Mouse (Mus musculus) embryonic facial prominence, embryonic 15.5 days (tissue): ENCODE measurements around the gene Mvb12b. TPM values are rescaled to one million over a fixed set of nuclear protein-coding genes. Genes with fewer than 3 reads are reported as not detected.

ENCODE experiments used
- ATAC-seq: fragments of 200-750 bp; cut with Nextera tagmentation; 2 replicates; pipeline ENCODE4 v1.8.0; 2017; ENCODE audit warnings: low read depth, moderate TSS enrichment; ENCODE audit not compliant: insufficient number of reproducible peaks, low FRiP score, low TSS enrichment
- H3K27ac ChIP-seq: fragments of 300-500 bp; sonication (generic); replicated peaks from 2 replicates; pipeline ENCODE4 v1.5.1; 2015; ENCODE audit warnings: mild to moderate bottlenecking, inconsistent platforms
- H3K27me3 ChIP-seq: fragments of 300-500 bp; sonication (generic); 2 replicates; pipeline ENCODE4 v1.6.1; 2015; ENCODE audit warnings: inconsistent platforms
- H3K36me3 ChIP-seq: fragments of 300-500 bp; sonication (generic); 2 replicates; pipeline ENCODE4 v1.6.1; 2015; ENCODE audit warnings: mild to moderate bottlenecking, inconsistent platforms
- H3K4me1 ChIP-seq: fragments of 300-500 bp; sonication (generic); 2 replicates; pipeline ENCODE4 v1.6.1; 2015; ENCODE audit warnings: inconsistent platforms
- H3K4me2 ChIP-seq: fragments of 300-500 bp; sonication (generic); replicated peaks from 2 replicates; pipeline ENCODE4 v1.6.1; 2015; ENCODE audit warnings: mild to moderate bottlenecking, inconsistent platforms
- H3K4me3 ChIP-seq: fragments of 300-500 bp; sonication (generic); replicated peaks from 2 replicates; pipeline ENCODE4 v1.5.1; 2015; ENCODE audit warnings: mild to moderate bottlenecking, inconsistent platforms
- H3K9ac ChIP-seq: fragments of 300-500 bp; sonication (generic); 2 replicates; pipeline ENCODE4 v1.6.1; 2015; ENCODE audit warnings: inconsistent platforms
- H3K9me3 ChIP-seq: fragments of 300-500 bp; sonication (generic); replicated peaks from 2 replicates; pipeline ENCODE4 v1.6.1; 2016; ENCODE audit warnings: inconsistent platforms
- WGBS: fragments of 180-500 bp; shearing (Covaris S2); methylation state at CpG from one replicate; pipeline ENCODE4 v1.1.7; 2015; 5-methylcytosine and 5-hydroxymethylcytosine counted together
- polyA plus RNA-seq: library from polyadenylated mRNA; unstranded; fragments of >200 nt; fragmentation: Nextera tagmentation; extraction: Ambion mirVana; gene quantifications from 2 replicates; pipeline ENCODE4 v1.2.1, GENCODE M21; 2015

Mvb12b gene
- polyA plus RNA-seq, 1 experiment from 2014 or later, result 22.8 TPM

GRCm38 (mm10) chr2:33821677-33822607 lies 65.8 kb downstream of the Mvb12b start:
- Histone ChIP-seq H3K4me3 (no peak overlapping the region), H3K27me3 (no peaks in the 10 kb centered on the region), H3K4me2 (no peak overlapping the region), H3K9me3 (no peaks in the 10 kb centered on the region), H3K36me3 (peaks cover 53% of the 10 kb centered on the region), H3K4me1 (peaks cover 6% of the 10 kb centered on the region; the same call in 1 of the 2 replicates), H3K9ac (no peak overlapping the region), H3K27ac (no peak overlapping the region)
- 25% methylated on average over 13 of the region's 13 CpGs for WGBS
- ATAC-seq, result peak; percentile 56; the same call in 1 of the 2 replicates

DNA sequence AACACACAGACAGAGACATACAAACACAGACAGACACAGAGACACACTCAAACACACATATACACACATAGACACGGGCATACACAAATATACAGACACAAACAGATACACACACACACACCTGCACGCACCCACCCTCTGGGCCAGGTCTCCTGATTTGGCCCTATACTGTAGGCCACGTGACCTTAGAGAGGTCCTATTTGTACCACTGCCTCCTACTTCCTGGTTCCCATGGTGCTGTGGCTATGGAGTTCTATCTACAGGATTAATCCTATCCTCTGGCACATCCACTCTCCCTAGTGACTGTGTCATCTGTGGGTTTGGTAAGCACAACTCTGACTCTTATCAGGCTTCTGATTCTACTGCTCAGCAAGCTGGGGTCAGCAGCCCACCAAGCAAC lies 67.3 kb downstream of the Mvb12b start:
- 86% methylated on average over 3 of the region's 3 CpGs for WGBS
- Histone ChIP-seq H3K4me1 (peaks cover 6% of the 10 kb centered on the region; the same call in 1 of the 2 replicates), H3K27ac (no peak overlapping the region), H3K9me3 (no peaks in the 10 kb centered on the region), H3K36me3 (peaks cover 46% of the 10 kb centered on the region), H3K9ac (no peak overlapping the region), H3K27me3 (no peaks in the 10 kb centered on the region), H3K4me3 (no peak overlapping the region), H3K4me2 (no peak overlapping the region)
- ATAC-seq, result no peak

- Histone ChIP-seq H3K27ac (no peak overlapping the region), H3K9ac (no peak overlapping the region), H3K4me2 (no peak overlapping the region), H3K27me3 (no peaks in the 10 kb centered on the region), H3K9me3 (no peaks in the 10 kb centered on the region), H3K4me3 (no peak overlapping the region), H3K36me3 (peaks cover 42% of the 10 kb centered on the region), H3K4me1 (peaks cover 6% of the 10 kb centered on the region; the same call in 1 of the 2 replicates)
- no peak for ATAC-seq
- 81% methylated on average over 5 of the region's 5 CpGs for WGBS
These were observed 67.7 kb downstream of the Mvb12b start for GRCm38 (mm10) chr2:33820037-33820436.

DNA sequence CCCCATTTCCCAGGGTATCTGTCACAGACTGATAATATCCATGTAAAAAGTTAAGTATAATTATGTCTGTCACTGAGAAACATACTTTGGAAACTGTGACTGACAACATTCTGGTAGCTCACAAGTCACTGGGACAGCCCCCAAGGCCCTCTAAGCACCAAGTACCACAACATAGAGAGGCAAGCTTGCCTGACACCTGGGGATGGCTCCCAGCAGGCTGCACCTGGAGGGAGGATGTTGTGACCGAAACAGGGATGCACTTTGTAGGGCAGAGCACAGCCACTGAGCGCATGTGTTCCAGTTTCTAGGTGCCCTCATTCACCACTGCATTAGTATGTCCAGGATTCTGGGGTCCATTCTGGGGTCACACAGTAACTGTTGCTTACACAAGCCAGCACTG lies 69.4 kb downstream of the Mvb12b start:
- no peak for ATAC-seq
- WGBS, result 95% methylated on average over 2 of the region's 2 CpGs
- Histone ChIP-seq H3K4me3 (no peak overlapping the region), H3K9me3 (no peaks in the 10 kb centered on the region), H3K36me3 (peaks cover 25% of the 10 kb centered on the region), H3K4me2 (no peak overlapping the region), H3K4me1 (peaks cover 22% of the 10 kb centered on the region), H3K27ac (no peak overlapping the region), H3K27me3 (no peaks in the 10 kb centered on the region), H3K9ac (no peak overlapping the region)

- H3K27me3 ChIP-seq, result no peaks in the 10 kb centered on the region
- peaks cover 24% of the 10 kb centered on the region for H3K36me3 ChIP-seq
- H3K4me3 ChIP-seq, result no peak overlapping the region
- H3K9me3 ChIP-seq, result no peaks in the 10 kb centered on the region
- H3K4me1 ChIP-seq, result peaks cover 28% of the 10 kb centered on the region
- ATAC-seq, result no peak
- H3K27ac ChIP-seq, result no peak overlapping the region
- H3K4me2 ChIP-seq, result no peak overlapping the region
- 60% methylated on average over 9 of the region's 9 CpGs for WGBS
- no peak overlapping the region for H3K9ac ChIP-seq
These were observed 69.9 kb downstream of the Mvb12b start for GRCm38 (mm10) chr2:33817663-33818346.

- no peak overlapping the region for H3K4me3 ChIP-seq
- no peak overlapping the region for H3K4me2 ChIP-seq
- H3K27ac ChIP-seq, result no peak overlapping the region
- H3K9ac ChIP-seq, result no peak overlapping the region
- H3K9me3 ChIP-seq, result no peaks in the 10 kb centered on the region
- H3K36me3 ChIP-seq, result peaks cover 24% of the 10 kb centered on the region
- no peaks in the 10 kb centered on the region for H3K27me3 ChIP-seq
- ATAC-seq, result no peak
- H3K4me1 ChIP-seq, result peaks cover 33% of the 10 kb centered on the region
- WGBS, result 70% methylated on average over 4 of the region's 4 CpGs
These were observed 70.7 kb downstream of the Mvb12b start for GRCm38 (mm10) chr2:33817080-33817479.

- Histone ChIP-seq H3K4me3 (no peak overlapping the region), H3K27me3 (no peaks in the 10 kb centered on the region), H3K36me3 (peaks cover 13% of the 10 kb centered on the region), H3K4me1 (peaks cover 51% of the 10 kb centered on the region), H3K9ac (no peak overlapping the region), H3K4me2 (no peak overlapping the region), H3K27ac (peak overlapping the region; percentile 69), H3K9me3 (no peaks in the 10 kb centered on the region)
- WGBS, result 43% methylated on average over 8 of the region's 8 CpGs
- no peak for ATAC-seq
These were observed 73.2 kb downstream of the Mvb12b start for GRCm38 (mm10) chr2:33814581-33814980.

DNA sequence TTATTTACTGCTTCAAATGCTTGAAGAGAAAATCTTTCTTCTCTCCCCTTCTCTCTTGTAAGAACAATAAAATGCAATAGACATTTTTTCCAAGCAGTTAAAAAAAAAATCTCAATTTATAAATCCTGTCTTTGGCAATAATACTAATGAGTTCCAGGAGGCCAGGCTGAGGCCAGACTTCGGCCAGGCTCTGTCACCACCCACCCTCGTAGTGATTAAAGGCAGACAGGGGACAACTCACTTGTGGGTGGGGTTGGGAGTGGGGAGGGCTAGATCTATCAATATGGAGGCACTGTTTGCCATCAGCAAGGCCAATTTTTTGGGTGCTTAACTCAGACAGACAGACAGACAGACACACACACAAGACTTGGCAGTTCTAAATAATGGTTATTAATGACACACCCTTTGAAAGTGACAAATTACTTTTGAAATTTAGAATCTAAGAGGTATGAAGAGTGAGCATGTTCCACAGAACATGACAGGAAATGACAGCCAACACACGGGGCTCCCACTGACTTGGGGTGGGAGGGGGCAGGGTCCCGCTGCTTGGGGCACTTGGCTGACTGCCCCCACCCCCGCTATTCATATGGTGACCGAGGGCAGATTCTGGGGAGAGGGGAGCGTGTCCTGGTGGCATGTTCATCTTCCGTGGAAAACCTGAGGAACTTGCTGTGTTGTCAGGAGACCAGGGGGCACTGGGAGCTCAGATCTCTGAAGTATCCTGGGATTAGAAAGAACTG lies 74.1 kb downstream of the Mvb12b start:
- WGBS, result 39% methylated on average over 8 of the region's 8 CpGs
- Histone ChIP-seq H3K9me3 (no peaks in the 10 kb centered on the region), H3K9ac (no peak overlapping the region), H3K27me3 (no peaks in the 10 kb centered on the region), H3K27ac (peak overlapping the region; percentile 69), H3K4me1 (peaks cover 51% of the 10 kb centered on the region), H3K4me3 (no peak overlapping the region), H3K36me3 (peaks cover 6% of the 10 kb centered on the region), H3K4me2 (no peak overlapping the region)
- no peak for ATAC-seq

DNA sequence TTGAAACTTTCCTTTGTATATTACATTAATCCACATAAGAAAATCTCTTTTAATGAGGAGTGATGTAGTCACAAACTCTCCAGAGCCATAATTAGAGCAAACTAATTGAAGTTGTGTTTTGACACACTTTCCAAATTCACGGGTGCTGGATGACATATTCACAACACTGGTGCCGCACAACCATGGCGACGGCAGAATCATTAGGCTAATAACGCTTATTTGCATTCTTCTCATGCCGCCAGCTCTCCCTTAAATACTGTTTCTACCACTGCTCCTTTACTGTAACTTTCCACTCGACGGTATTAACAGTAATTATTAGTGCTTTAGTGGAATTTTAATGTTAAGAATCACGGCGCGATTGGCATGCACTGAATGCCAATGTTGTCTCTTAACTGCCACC lies 74.8 kb downstream of the Mvb12b start:
- H3K9me3 ChIP-seq, result no peaks in the 10 kb centered on the region
- 0 out of 2 replicates have a peak, but pooled peaks cover 3% of the 10 kb centered on the region for H3K36me3 ChIP-seq
- H3K27ac ChIP-seq, result peak overlapping the region; percentile 48; the same call in 1 of the 2 replicates
- no peaks in the 10 kb centered on the region for H3K27me3 ChIP-seq
- no peak for ATAC-seq
- no peak overlapping the region for H3K4me2 ChIP-seq
- 67% methylated on average over 11 of the region's 11 CpGs for WGBS
- H3K4me3 ChIP-seq, result no peak overlapping the region
- H3K4me1 ChIP-seq, result peaks cover 51% of the 10 kb centered on the region
- H3K9ac ChIP-seq, result no peak overlapping the region

DNA sequence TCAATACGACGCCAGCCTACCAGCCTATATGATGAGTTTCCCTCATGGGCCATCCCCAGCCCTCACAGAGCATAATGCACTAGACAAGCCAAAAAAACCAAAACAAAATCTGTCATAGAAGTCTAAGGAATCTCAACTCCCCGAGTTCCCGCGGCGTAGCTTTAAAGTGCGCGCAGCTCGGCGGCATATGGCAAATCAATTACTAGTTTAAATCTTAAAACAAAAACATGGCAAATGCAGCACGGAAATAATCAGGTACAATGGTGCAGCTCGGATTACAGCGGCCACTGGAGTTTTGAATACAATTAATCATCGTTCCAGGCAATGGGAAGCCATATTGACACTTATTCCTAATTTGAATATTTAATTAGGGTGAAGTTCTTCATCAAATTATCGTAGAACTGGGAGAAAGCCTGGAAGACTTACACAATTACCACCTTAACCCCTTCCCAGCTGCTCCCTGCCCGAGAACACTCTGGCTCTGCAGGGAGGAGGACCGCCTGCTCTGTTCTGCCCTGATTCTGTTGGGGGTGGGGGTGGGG lies 76.3 kb downstream of the Mvb12b start:
- no peak for ATAC-seq
- no peak overlapping the region for H3K4me2 ChIP-seq
- no peaks in the 10 kb centered on the region for H3K27me3 ChIP-seq
- 53% methylated on average over 17 of the region's 17 CpGs for WGBS
- H3K27ac ChIP-seq, result no peak overlapping the region
- H3K36me3 ChIP-seq, result no peaks in the 10 kb centered on the region
- H3K4me1 ChIP-seq, result peaks cover 51% of the 10 kb centered on the region
- H3K9ac ChIP-seq, result no peak overlapping the region
- no peak overlapping the region for H3K4me3 ChIP-seq
- no peaks in the 10 kb centered on the region for H3K9me3 ChIP-seq

GRCm38 (mm10) chr2:33809081-33809480 lies 78.7 kb downstream of the Mvb12b start:
- H3K4me3 ChIP-seq, result no peak overlapping the region
- 0 out of 2 replicates have a peak, but pooled peaks have one; percentile 11 for ATAC-seq
- 70% methylated on average over 3 of the region's 3 CpGs for WGBS

More at GRCm38 (mm10) chr2:33809081-33809480, 78.7 kb downstream of the Mvb12b start:
- Histone ChIP-seq H3K27ac (no peak overlapping the region), H3K9ac (no peak overlapping the region), H3K9me3 (no peaks in the 10 kb centered on the region), H3K4me2 (no peak overlapping the region), H3K27me3 (no peaks in the 10 kb centered on the region), H3K4me1 (peaks cover 42% of the 10 kb centered on the region), H3K36me3 (no peaks in the 10 kb centered on the region)
